Mouse (Mus musculus): ENCODE data around the gene Nostrin.

Gene Nostrin

DNA sequence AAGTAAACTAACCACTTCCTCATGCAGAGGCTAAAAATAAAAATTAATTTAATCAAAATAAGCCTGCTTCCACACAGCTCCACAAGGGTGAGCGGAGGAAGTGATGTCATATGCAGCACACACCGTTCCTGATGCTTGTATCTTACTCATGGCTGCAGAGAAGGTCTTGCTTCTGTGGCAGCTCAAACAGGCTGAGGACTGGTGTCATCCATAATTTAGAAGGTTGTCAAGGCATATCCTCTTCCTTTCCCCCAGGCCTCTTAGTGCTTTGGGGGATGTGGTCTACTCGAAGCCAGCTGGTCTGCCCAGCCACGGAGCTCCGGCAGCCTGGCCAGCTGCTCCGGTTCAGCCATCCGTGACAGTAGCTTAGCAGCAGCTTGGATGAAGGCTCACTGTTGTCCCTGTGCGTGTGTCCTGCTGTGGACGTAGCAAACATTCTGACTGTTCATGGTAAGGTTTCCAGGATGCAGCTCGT, 6.6 kb upstream of the Nostrin start:
- in situ Hi-C loops (cut with MseI, MboI) = no loop called here

DNA sequence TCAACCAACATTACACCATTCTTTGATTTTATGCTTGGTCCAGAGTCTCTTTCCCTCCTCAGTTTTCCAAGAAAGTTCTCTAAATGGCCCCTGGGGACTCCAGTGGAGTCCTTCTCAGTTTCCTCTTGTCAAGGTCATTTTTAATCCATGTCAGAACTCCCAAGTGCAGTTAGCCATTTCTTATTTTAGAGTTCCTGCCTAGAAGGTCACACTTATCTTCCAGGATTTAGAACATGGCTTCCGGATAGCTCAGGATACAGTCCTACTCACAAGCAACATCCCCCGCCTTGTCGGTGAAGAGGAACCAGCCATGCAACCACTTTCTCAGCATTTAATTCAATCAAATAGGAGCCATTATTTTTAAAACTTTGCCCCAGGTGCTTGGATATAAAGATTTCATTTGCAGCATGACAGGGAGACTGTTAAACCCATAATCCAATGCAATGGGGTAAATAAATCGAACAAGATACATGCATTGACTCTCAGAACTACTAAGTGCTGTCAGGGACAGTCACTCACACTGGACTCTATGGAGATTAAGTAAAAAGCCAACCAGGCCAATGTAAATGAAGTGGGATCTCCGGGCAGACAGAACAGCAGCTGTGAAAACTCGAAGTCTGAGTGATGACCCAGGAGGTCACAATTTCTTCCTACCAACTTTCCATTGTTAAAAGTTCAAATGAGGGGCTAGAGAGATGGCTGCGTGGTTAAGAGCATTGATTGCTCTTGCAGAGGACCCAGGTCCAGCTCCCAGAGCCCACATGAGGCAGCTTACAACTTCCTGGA, 6.0 kb upstream of the Nostrin start:
- in situ Hi-C loops (cut with MseI, MboI) = no loop called here

DNA sequence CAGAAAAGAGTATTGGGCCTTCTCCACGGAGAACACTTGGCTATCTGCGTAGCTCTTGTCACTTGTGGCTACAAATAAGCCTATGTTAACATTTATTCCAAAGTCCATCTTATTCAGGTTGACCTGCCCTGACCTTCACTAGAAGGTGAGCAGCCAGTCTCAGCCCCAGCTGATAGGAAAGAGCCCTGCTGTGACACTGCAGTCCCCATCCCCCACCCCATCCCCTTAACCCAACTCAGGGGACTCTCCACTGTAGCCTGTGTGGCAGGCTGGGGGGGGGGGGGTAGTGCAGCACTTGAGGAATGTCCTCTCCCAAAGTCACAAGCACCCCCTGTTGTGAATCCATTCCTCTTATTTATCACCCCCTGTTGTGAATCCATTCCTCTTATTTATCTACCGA, 3.6 kb upstream of the Nostrin start:
- in situ Hi-C loops (cut with MseI, MboI) = no loop called here

DNA sequence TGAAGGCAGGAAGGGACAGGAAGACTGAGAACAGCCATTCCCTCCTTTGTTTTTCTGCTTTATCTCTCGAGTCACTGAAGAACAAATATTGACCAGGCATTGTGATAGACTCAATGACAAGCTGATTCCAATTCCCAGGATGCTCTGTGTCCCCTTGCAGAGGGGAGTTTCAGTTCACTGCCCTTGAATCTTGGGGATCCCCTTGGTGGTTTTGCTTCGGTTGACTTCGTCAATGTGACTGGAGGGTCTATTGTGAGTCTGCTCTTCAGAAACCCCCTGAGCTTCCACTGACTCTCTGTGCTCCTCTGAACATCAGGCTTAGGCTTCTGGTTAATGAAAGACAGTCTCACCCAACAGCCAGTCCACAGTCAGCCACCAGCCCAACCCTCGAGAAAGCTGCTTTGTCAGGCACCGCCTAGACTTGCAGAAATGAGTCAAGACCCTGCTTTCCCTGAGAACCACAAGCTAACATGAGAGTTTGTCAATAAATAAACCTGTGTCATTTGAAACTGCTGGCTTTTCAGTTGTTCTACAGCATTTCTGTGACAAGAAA, 3.0 kb upstream of the Nostrin start:
- in situ Hi-C loops (cut with MseI, MboI) = no loop called here

- in situ Hi-C loops (cut with MseI, MboI) = no loop called here
These were observed 1.4 kb upstream of the Nostrin start for GRCm38 (mm10) chr2:69134186-69134585.

GRCm38 (mm10) chr2:69134937-69135336, 663 bp upstream of the Nostrin start:
- in situ Hi-C loops (cut with MseI, MboI) = no loop called here

DNA sequence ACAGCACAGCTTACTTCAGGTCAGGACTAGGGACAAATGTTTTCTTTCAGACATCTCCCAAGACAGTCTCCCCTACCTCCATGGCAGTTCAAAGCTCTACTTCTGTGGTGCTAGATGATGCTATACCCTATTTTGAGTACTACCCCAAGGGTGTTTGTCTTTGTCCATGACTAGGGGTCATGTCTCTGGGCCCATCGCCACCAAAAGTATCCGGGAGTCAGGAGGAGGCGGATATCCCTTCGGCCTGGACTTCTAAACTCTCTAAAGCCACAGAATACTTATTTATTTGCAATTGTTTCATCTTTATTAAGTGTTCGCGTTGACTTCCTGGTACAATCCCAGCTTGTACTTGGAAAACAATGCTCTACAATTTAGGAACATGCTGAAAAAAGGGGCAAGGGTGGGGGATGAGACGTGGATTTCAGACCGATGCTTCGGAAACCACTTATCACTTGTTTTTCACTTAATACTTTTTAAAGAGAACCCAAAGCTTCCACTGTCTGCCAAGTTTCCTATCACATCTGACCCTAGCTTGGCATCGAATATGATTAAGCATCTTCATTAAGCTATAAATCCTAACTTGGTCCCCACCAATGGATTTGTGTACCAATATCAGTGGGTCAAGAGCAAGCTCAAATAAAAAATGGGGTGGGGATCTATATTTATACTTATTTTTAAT, 1.9 kb downstream of the Nostrin start:
- in situ Hi-C loops (cut with MseI, MboI) = no loop called here

GRCm38 (mm10) chr2:69138759-69139158, 3.2 kb downstream of the Nostrin start:
- in situ Hi-C loops (cut with MseI, MboI) = no loop called here

DNA sequence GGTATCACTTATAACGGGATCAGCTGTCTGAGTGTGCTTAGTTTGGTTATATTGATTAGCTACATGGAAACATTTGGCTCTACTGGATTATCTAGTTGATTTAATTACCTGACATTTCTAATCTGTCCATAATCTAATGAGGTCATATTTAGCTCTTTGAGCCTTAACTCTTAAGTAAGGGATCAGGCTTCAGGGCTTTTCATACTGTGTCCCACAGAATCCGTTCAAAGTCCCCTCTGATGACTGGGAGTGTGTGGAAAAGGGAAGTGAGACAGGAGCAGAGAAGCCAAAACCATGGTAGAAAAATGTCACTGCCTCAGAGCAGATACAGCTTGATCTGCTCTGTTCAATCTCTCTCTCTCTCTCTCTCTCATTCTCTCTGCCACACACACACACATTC, 4.6 kb downstream of the Nostrin start:
- in situ Hi-C loops (cut with MseI, MboI) = no loop called here

GRCm38 (mm10) chr2:69140816-69141215, 5.2 kb downstream of the Nostrin start:
- in situ Hi-C loops (cut with MseI, MboI) = no loop called here

DNA sequence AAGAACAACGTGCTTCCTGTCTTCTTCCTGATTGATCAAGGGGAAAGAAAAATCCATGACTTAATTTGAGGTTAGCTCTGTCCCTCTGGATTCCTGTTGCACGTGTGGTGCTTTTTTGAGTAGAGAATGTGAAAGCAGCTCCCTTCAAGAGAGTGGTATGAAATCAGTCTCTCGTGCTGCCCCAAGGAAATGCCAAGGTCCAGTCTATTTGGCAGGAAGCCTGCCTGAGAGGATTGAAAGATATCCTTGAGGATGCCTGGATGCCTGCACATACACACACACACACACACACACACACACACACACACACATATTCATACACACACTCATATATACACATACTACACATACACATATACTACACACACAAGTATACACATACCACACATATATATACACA, 13.1 kb downstream of the Nostrin start:
- in situ Hi-C loops (cut with MseI, MboI) = no loop called here

DNA sequence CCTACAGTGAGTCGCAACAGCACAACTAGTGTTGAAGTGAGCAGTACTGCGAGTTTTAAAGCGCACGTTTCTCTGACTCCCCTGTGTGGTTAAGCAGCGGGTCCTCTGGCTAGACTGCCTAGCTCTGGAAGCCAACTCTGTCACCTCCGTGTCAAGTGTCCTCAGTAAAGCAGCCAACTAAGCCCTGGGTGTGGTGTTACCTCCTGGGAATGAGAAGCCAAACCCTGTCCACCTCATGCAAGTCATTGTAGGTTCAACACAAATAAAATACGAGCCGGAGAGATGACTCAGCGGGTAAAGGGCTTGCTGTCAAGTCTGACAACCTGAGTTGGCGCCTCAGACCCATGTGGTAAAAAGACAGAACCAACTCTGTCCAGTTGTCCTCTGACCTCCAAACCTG, 13.6 kb downstream of the Nostrin start:
- in situ Hi-C loops (cut with MseI, MboI) = no loop called here

DNA sequence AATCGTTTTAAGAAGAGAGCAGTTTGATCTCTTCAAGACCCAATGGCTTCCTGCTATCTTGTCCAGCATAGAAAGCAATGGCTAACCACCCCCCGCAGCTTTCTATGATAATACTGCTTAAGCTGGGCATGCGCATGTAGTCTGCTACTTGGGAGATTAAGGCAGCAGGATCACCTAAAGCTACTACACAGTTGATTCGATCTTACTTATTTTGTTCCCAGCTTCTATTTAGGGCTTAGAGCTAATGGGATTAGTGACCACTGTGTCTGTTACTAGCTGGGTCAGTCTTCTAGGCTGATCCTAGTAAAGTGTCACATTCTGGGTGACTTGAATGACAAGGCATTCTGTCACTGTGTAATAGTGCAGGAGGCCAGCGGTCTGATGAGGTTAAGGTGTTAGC, 15.2 kb downstream of the Nostrin start:
- in situ Hi-C loops (cut with MseI, MboI) = no loop called here

DNA sequence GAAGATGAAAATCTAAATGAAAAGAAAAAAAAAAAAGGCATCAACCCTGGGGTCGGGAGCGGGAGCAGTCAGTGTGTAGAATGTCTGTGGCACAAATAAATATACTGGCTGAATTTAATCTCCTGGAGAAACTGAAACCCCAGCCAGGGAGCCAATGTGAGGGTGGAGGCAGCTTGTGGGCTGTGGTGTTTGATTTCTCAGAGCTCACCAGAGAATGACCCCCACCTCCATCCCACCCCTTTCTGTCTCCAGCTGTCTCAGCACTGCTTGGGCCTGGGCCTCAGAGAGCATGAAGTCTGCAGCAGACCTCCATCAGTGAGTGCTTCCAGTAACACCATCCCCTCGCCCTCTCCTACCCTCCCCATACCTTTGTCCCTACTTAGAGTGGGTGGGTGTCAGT, 20.3 kb downstream of the Nostrin start:
- in situ Hi-C loops (cut with MseI, MboI) = no loop called here

GRCm38 (mm10) chr2:69156283-69156682, 20.7 kb downstream of the Nostrin start:
- in situ Hi-C loops (cut with MseI, MboI) = no loop called here

GRCm38 (mm10) chr2:69158907-69159306, 23.3 kb downstream of the Nostrin start:
- in situ Hi-C loops (cut with MseI, MboI) = no loop called here

GRCm38 (mm10) chr2:69170395-69171077, 34.9 kb downstream of the Nostrin start:
- in situ Hi-C loops (cut with MseI, MboI) = no loop called here

DNA sequence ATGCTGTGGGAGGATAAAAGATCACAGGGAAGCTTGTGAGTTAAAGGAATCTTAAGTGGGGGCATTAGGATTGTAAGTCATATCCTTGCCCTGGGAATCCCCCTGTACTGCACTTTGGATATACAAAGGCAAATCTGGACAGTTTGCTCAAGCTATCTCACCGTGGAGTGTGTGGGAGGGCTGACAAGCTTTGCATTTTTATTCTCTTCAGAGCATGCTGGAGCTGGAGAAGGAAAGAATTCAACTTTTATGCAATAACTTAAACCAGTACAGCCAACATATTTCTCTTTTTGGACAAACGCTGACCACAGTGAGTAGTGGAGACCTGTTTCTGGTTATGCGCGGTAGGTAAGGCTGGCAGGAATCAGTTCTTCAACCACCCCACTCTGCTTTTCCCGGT, 39.7 kb downstream of the Nostrin start:
- in situ Hi-C loops (cut with MseI, MboI) = no loop called here

DNA sequence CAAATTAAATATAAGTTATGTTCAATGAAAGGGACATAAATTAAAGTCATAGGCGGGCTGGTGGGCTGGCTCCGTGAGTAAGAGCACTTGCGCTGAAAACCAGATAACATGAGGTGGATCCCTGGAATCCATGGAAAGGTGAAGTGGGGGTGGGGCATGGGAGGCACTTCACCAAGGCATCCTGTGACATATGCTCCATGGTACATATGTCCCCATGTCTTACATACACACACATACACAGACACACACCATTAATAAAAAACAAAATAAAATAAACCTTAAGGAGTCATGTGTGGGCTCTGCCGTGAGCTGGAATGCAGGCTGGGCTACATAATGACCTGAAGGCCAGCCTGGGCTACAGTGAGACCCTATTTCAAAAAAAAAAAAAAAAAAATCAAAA, 44.1 kb downstream of the Nostrin start:
- in situ Hi-C loops (cut with MseI, MboI) = no loop called here

GRCm38 (mm10) chr2:69187990-69188389, 52.4 kb downstream of the Nostrin start:
- in situ Hi-C loops (cut with MseI, MboI) = no loop called here

GRCm38 (mm10) chr2:69188732-69189131, 53.1 kb downstream of the Nostrin start:
- in situ Hi-C loops (cut with MseI, MboI) = no loop called here

DNA sequence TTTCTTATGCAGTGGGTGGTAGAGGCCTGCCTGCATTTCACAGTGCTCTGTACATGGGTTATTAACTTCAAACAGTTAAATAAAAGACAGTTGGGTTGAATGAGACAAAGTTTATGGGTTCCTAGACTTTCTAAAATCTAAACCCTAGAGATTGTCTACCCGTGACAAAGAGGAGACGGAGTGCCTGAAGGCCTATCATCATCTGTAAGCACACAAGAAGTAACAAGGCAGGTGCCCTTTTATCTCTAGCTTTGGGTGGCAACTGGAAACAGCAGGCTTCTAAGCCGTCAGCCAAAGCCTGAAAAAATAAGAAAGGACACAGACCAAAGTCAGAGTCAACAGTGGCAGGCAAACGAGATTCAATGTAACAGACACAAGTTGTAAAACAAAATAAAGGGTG, 53.6 kb downstream of the Nostrin start:
- in situ Hi-C loops (cut with MseI, MboI) = no loop called here

Data from mouse trophoblast stem cell (cell line).